Mouse (Mus musculus): ENCODE measurements around the gene Nup214. TPM values are rescaled to one million over a fixed set of nuclear protein-coding genes. Genes with fewer than 3 reads are reported as not detected.

The Nup214 gene
- polyA plus RNA-seq, 1 experiment: 29.5 TPM

DNA sequence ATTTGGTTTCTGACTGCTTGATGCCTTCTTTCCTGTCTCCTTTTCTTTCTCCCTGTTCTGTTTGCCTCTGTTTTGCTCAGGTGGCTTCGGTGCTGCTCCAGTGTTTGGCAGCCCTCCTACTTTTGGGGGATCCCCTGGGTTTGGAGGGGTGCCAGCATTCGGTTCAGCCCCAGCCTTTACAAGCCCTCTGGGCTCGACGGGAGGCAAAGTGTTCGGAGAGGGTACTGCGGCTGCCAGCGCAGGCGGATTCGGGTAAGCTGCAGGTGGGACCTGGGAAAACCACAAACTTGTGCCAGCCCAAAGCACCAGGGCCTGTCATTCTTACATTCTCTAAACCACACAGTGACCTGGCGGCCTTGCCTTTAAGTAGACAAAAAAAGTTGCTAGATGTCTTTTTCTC is 73.1 kb downstream of the Nup214 start:
- DNase-seq (ENCODE audit: low read depth in 1 of 2, low spot score in 2 of 2): no peak
- H3K4me1 ChIP-seq (ENCODE audit: control insufficient read depth, insufficient read depth, insufficient read length): no peaks in the 10 kb centered on the region; the same call in 1 of the 2 replicates

DNA sequence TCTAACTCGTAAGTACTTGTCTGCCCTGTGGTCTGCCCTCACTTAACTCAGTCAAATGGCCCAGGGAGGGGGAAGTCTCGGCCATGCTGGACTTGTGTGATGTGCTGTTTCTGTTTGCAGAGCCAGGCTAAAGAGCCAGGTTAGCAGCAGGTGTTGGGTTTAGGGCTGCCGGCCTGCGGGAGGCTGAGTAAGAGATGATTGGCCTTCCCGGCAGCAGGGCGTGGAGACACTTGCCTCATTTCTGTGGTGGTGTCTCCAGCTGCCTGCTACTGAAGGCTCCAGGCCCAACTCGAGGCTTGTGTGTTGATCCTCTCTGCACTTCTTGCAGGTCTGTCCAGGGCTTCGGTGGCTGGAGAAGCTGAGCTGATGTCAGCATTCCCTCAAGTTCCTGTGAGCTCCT is 77.6 kb downstream of the Nup214 start:
- H3K4me3 ChIP-seq (ENCODE audit: extremely low read depth, insufficient read depth, insufficient read length): no peak overlapping the region
- H3K4me1 ChIP-seq (ENCODE audit: control insufficient read depth, insufficient read depth, insufficient read length): peaks cover 6% of the 10 kb centered on the region; the same call in 1 of the 2 replicates
- DNase-seq (ENCODE audit: low read depth in 1 of 2, low spot score in 2 of 2): no peak
- H3K27ac ChIP-seq (ENCODE audit: insufficient read depth, low read length): peak overlapping the region; percentile 38
- H3K36me3 ChIP-seq (ENCODE audit: control insufficient read depth, insufficient read depth, low read length): peaks cover 21% of the 10 kb centered on the region
- 77% methylated on average over 8 of the region's 8 CpGs for WGBS
- TF ChIP-seq CTCF (IDR thresholded peaks at IDR 0.05; ENCODE audit: extremely low read depth, insufficient read depth, insufficient read length, insufficient replicate concordance): no peak
- H3K27me3 ChIP-seq (ENCODE audit: control insufficient read depth, insufficient read depth, low read length): no peaks in the 10 kb centered on the region

More for the DNA sequence above, 73.1 kb downstream of the Nup214 start:
- Histone ChIP-seq H3K36me3 (ENCODE audit: control insufficient read depth, insufficient read depth, low read length) (peaks cover 26% of the 10 kb centered on the region), H3K4me3 (ENCODE audit: extremely low read depth, insufficient read depth, insufficient read length) (no peak overlapping the region), H3K27ac (ENCODE audit: insufficient read depth, low read length) (peak overlapping the region; percentile 67), H3K27me3 (ENCODE audit: control insufficient read depth, insufficient read depth, low read length) (no peaks in the 10 kb centered on the region)
- WGBS: 29% methylated on average over 10 of the region's 10 CpGs
- TF ChIP-seq POLR2A (IDR thresholded peaks at IDR 0.05; ENCODE audit: low read depth, low read length): no peak

DNA sequence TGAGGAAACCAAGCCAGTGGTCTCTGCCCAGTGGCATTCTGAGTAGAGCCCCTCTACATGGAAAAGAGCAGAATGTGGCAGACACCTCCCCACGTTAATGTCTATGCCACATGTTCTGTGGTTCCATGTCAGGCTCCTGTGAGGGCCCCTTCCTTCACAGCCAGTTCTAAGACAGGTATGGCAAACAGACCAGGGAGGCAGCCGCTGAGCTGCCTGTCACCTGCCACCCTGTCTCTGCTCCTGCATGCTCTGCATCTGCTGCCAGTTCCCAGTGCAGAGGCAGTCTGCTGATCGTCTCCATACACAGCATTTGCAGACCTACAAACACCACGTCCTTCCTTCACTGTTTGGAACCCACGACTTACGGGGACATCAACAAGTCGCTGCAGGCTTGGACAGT is 78.2 kb downstream of the Nup214 start:
- H3K27me3 ChIP-seq (ENCODE audit: control insufficient read depth, insufficient read depth, low read length): no peaks in the 10 kb centered on the region
- no peak for TF ChIP-seq POLR2A (IDR thresholded peaks at IDR 0.05; ENCODE audit: low read depth, low read length)
- no peak for TF ChIP-seq CTCF (IDR thresholded peaks at IDR 0.05; ENCODE audit: extremely low read depth, insufficient read depth, insufficient read length, insufficient replicate concordance)
- H3K4me1 ChIP-seq (ENCODE audit: control insufficient read depth, insufficient read depth, insufficient read length): peaks cover 11% of the 10 kb centered on the region; the same call in 1 of the 2 replicates
- peaks cover 18% of the 10 kb centered on the region for H3K36me3 ChIP-seq (ENCODE audit: control insufficient read depth, insufficient read depth, low read length)
- WGBS: 82% methylated on average over 7 of the region's 7 CpGs
- no peak for DNase-seq (ENCODE audit: low read depth in 1 of 2, low spot score in 2 of 2)
- peak overlapping the region; percentile 38 for H3K27ac ChIP-seq (ENCODE audit: insufficient read depth, low read length)
- H3K4me3 ChIP-seq (ENCODE audit: extremely low read depth, insufficient read depth, insufficient read length): no peak overlapping the region

DNA sequence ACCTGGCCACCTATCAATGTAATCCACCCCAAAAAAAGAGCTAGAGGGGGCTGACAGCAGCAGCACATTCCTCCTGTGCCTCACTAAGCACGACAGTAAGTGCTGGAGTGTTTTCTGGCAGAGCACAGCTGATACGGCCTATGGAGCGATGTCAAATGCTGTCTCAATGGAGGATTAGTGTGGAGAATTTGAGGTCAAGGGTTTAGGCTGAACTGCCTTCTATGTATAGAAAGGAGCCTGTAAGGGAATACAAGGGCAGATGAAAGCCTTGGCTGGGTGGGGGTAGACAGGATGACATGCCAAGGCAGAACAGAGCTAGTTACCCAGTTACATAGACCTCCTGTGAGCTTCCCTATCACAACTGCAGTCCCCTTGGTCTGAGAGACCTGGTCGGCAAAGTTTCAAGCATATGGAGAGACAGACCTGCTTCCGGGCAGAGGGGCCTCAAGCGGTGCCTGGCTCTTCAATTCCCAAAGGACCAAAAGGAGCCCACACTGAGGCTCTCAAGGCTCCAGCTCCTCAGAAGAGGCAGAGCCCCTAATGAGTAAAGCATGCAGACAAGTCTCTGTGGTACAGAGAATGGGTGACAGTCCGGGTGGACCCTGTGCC is 81.2 kb downstream of the Nup214 start:
- TF ChIP-seq CTCF (IDR thresholded peaks at IDR 0.05; ENCODE audit: extremely low read depth, insufficient read depth, insufficient read length, insufficient replicate concordance) (no peak), POLR2A (IDR thresholded peaks at IDR 0.05; ENCODE audit: low read depth, low read length) (no peak)
- no peak for DNase-seq (ENCODE audit: low read depth in 1 of 2, low spot score in 2 of 2)
- Histone ChIP-seq H3K27me3 (ENCODE audit: control insufficient read depth, insufficient read depth, low read length) (no peaks in the 10 kb centered on the region), H3K36me3 (ENCODE audit: control insufficient read depth, insufficient read depth, low read length) (peaks cover 15% of the 10 kb centered on the region), H3K4me1 (ENCODE audit: control insufficient read depth, insufficient read depth, insufficient read length) (peaks cover 20% of the 10 kb centered on the region; the same call in 1 of the 2 replicates), H3K27ac (ENCODE audit: insufficient read depth, low read length) (peak overlapping the region; percentile 42; the same call in 1 of the 2 replicates), H3K4me3 (ENCODE audit: extremely low read depth, insufficient read depth, insufficient read length) (no peak overlapping the region)
- 81% methylated on average over 7 of the region's 7 CpGs for WGBS

DNA sequence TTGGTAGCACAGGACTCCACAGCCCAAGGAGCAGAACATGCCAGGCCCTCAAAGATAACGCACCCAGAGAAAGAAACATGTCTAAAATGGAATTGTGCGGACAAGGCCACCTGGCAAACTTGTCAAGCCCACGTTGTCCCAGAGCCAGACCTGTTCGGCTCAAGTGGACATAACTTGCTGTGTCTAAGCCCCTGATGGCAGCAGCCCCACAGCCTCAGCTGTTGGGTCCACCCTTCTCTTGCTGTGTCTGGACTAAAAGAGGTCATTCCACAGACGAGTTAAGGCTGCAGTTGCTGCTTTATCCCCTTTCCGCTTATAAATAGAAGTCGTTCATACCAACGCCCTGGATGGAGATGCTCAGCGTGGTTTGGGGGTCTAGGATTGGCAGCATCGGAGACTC is 82.3 kb downstream of the Nup214 start:
- 91% methylated on average over 10 of the region's 10 CpGs for WGBS
- Histone ChIP-seq H3K4me3 (ENCODE audit: extremely low read depth, insufficient read depth, insufficient read length) (no peak overlapping the region), H3K4me1 (ENCODE audit: control insufficient read depth, insufficient read depth, insufficient read length) (peaks cover 20% of the 10 kb centered on the region; the same call in 1 of the 2 replicates), H3K36me3 (ENCODE audit: control insufficient read depth, insufficient read depth, low read length) (peaks cover 9% of the 10 kb centered on the region), H3K27me3 (ENCODE audit: control insufficient read depth, insufficient read depth, low read length) (no peaks in the 10 kb centered on the region), H3K27ac (ENCODE audit: insufficient read depth, low read length) (peak overlapping the region; percentile 93)
- no peak for TF ChIP-seq CTCF (IDR thresholded peaks at IDR 0.05; ENCODE audit: extremely low read depth, insufficient read depth, insufficient read length, insufficient replicate concordance)
- TF ChIP-seq POLR2A (IDR thresholded peaks at IDR 0.05; ENCODE audit: low read depth, low read length): no peak
- DNase-seq (ENCODE audit: low read depth in 1 of 2, low spot score in 2 of 2): no peak

DNA sequence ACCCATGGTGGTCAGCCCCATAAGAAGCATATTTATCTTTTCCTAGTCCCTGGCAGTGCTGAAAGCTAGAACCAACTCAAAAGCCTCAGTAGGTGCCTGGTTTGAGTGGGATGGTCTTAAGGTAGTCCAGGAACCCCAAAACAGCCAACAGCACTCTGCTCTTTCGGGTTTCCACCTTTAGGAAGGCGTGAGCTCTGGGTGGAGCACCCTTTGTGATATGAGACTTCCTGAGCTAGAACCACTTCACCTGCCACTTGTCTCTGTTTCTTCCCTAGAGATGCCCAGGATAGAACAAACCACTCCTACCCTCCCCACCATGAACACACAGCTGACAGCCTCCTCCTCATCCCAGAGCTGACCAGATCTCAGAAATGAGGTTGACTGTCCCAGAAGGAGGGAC is 83.1 kb downstream of the Nup214 start:
- TF ChIP-seq CTCF (IDR thresholded peaks at IDR 0.05; ENCODE audit: extremely low read depth, insufficient read depth, insufficient read length, insufficient replicate concordance) (no peak), POLR2A (IDR thresholded peaks at IDR 0.05; ENCODE audit: low read depth, low read length) (no peak)
- no peak for DNase-seq (ENCODE audit: low read depth in 1 of 2, low spot score in 2 of 2)
- H3K27ac ChIP-seq (ENCODE audit: insufficient read depth, low read length): peak overlapping the region; percentile 93
- 33% methylated on average over 2 of the region's 2 CpGs for WGBS
- no peaks in the 10 kb centered on the region for H3K27me3 ChIP-seq (ENCODE audit: control insufficient read depth, insufficient read depth, low read length)
- H3K4me3 ChIP-seq (ENCODE audit: extremely low read depth, insufficient read depth, insufficient read length): no peak overlapping the region
- peaks cover 6% of the 10 kb centered on the region for H3K36me3 ChIP-seq (ENCODE audit: control insufficient read depth, insufficient read depth, low read length)
- H3K4me1 ChIP-seq (ENCODE audit: control insufficient read depth, insufficient read depth, insufficient read length): peaks cover 22% of the 10 kb centered on the region; the same call in 1 of the 2 replicates

DNA sequence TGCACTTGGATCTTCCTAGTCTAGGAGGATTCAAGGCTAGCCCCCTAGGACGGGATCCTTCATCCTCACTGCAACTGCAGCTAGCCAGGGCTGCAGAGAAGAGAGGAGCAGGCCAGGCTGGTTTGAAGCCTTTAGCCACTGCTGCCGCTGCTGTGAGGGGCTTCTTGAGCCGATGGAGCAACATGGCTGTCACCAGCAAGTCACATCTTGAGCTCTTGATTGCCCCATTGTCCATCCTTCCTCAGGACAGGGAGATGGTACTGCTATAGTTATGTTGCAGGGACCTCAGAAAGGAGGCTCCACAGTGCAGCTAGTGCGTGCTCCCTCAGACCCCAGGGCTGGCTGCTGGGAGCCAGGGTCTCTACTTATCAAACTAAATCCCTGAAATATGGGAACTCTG is 83.6 kb downstream of the Nup214 start:
- peaks cover 25% of the 10 kb centered on the region; the same call in 1 of the 2 replicates for H3K4me1 ChIP-seq (ENCODE audit: control insufficient read depth, insufficient read depth, insufficient read length)
- TF ChIP-seq CTCF (IDR thresholded peaks at IDR 0.05; ENCODE audit: extremely low read depth, insufficient read depth, insufficient read length, insufficient replicate concordance) (no peak), POLR2A (IDR thresholded peaks at IDR 0.05; ENCODE audit: low read depth, low read length) (no peak)
- no peak for DNase-seq (ENCODE audit: low read depth in 1 of 2, low spot score in 2 of 2)
- H3K27me3 ChIP-seq (ENCODE audit: control insufficient read depth, insufficient read depth, low read length): no peaks in the 10 kb centered on the region
- peaks cover 2% of the 10 kb centered on the region; the same call in 1 of the 2 replicates for H3K36me3 ChIP-seq (ENCODE audit: control insufficient read depth, insufficient read depth, low read length)
- peak overlapping the region; percentile 84 for H3K27ac ChIP-seq (ENCODE audit: insufficient read depth, low read length)
- no peak overlapping the region for H3K4me3 ChIP-seq (ENCODE audit: extremely low read depth, insufficient read depth, insufficient read length)
- 80% methylated on average over 4 of the region's 4 CpGs for WGBS

Measured in spleen, adult 2 months (tissue).